Mouse (Mus musculus) forebrain, embryonic 11.5 days (tissue): ENCODE data around the gene Samd14. TPM values are rescaled to one million over a fixed set of nuclear protein-coding genes. Genes with fewer than 3 reads are reported as not detected.
"Not testable (repeated sequence)": the region's sequence is repeated elsewhere in the genome, so short reads cannot be mapped to it uniquely, and the experiment has no call there.

ENCODE experiments used
- ATAC-seq: fragments of 200-750 bp; cut with Nextera tagmentation; replicated peaks from 2 replicates; pipeline ENCODE4 v1.8.0; 2017; ENCODE audit warnings: moderate TSS enrichment; ENCODE audit not compliant: low FRiP score
- DNase-seq: peaks from one replicate; pipeline ENCODE4 v3.0.0-alpha.2; 2017; ENCODE audit warnings: low spot score
- H3K27ac ChIP-seq: fragments of 300-500 bp; sonication (generic); 2 replicates; pipeline ENCODE4 v1.5.1; 2014; ENCODE audit warnings: low read depth, low read length
- H3K27me3 ChIP-seq: fragments of 300-500 bp; sonication (generic); 2 replicates; pipeline ENCODE4 v1.6.1; 2014; ENCODE audit warnings: mild to moderate bottlenecking, low read length, mixed read lengths; ENCODE audit not compliant: control insufficient read depth, insufficient read depth
- H3K36me3 ChIP-seq: fragments of 300-500 bp; sonication (generic); 2 replicates; pipeline ENCODE4 v1.6.1; 2014; ENCODE audit warnings: mild to moderate bottlenecking, low read length, moderate library complexity, mixed read lengths; ENCODE audit not compliant: control insufficient read depth, insufficient read depth
- H3K4me1 ChIP-seq: fragments of 300-500 bp; sonication (generic); replicated peaks from 2 replicates; pipeline ENCODE4 v1.6.1; 2014; ENCODE audit warnings: low read length, mixed read lengths; ENCODE audit not compliant: control insufficient read depth, insufficient read depth
- H3K4me2 ChIP-seq: fragments of 300-500 bp; sonication (generic); 2 replicates; pipeline ENCODE4 v1.6.1; 2014; ENCODE audit warnings: low read depth, mild to moderate bottlenecking, low read length, moderate library complexity, mixed read lengths; ENCODE audit not compliant: severe bottlenecking
- H3K4me3 ChIP-seq: fragments of 300-500 bp; sonication (generic); 2 replicates; pipeline ENCODE4 v1.5.1; 2014; ENCODE audit warnings: low read depth, low read length
- H3K9ac ChIP-seq: fragments of 300-500 bp; sonication (generic); 2 replicates; pipeline ENCODE4 v1.6.1; 2014; ENCODE audit warnings: low read length
- H3K9me3 ChIP-seq: fragments of 300-500 bp; sonication (generic); 2 replicates; pipeline ENCODE4 v1.6.1; 2016; ENCODE audit warnings: low read length, mixed read lengths; ENCODE audit not compliant: control insufficient read depth
- WGBS: fragments of 180-500 bp; shearing (Covaris S2); extraction: QIAGEN DNeasy Blood & Tissue Kit; methylation state at CpG from one replicate; pipeline ENCODE4 v1.1.7; 2014; 5-methylcytosine and 5-hydroxymethylcytosine counted together
- polyA plus RNA-seq: library from polyadenylated mRNA; unstranded; fragments of >200 nt; fragmentation: Nextera tagmentation; extraction: Ambion mirVana; gene quantifications from 2 replicates; pipeline ENCODE4 v1.2.1, GENCODE M21; 2014

Gene Samd14
- polyA plus RNA-seq, 1 experiment from 2014 or later = 56.8 TPM

DNA sequence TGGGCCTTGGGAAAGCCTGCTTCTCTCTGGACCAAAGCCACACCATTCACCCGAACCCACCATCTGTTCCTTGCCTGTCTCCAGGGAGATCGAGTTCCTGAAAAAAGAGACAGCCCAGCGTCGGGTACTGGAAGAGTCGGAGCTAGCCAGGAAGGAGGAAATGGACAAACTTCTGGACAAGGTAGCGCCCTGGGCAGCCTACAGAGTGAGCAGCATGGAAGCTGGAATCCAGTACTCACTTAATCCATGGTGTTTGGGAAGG, 4.8 kb upstream of the Samd14 start:
- no peaks in the 10 kb centered on the region for H3K27me3 ChIP-seq
- H3K9me3 ChIP-seq = no peaks in the 10 kb centered on the region
- ATAC-seq (no peak), DNase-seq (no peak)
- no peak overlapping the region for H3K4me3 ChIP-seq
- no peak overlapping the region for H3K4me2 ChIP-seq
- 80% methylated on average over 6 of the region's 6 CpGs for WGBS
- peaks cover 13% of the 10 kb centered on the region; the same call in 1 of the 2 replicates for H3K36me3 ChIP-seq
- no peak overlapping the region for H3K9ac ChIP-seq
- H3K4me1 ChIP-seq = peaks cover 12% of the 10 kb centered on the region
- H3K27ac ChIP-seq = no peak overlapping the region

DNA sequence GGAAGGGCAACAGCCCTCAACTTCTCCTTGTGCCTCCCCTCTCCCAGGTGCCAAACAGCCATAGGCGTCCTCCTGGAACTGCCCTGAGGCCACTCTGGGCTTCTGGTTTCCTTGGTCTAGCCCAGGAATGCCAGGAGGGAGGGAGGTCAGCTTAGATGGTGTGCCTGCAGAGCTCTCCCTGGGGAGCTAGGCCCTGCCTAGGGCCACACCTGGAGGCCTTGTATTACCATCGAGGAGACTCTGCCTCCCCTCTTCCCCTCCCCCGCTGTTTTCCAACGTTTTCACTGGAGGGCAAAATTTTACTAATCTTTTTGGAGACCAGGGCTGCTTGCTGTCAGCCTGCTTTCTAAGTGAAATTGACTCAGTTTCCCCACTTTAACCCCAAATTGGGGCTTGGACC, 3.6 kb upstream of the Samd14 start:
- H3K9me3 ChIP-seq = no peaks in the 10 kb centered on the region
- no peak overlapping the region for H3K27ac ChIP-seq
- no peaks in the 10 kb centered on the region for H3K27me3 ChIP-seq
- ATAC-seq = no peak
- H3K4me2 ChIP-seq = peak overlapping the region; percentile 85; the same call in 1 of the 2 replicates
- no peak for DNase-seq
- peaks cover 13% of the 10 kb centered on the region; the same call in 1 of the 2 replicates for H3K36me3 ChIP-seq
- peaks cover 12% of the 10 kb centered on the region for H3K4me1 ChIP-seq
- 43% methylated on average over 4 of the region's 4 CpGs for WGBS
- H3K9ac ChIP-seq = peak overlapping the region; percentile 30
- no peak overlapping the region; the same call in 1 of the 2 replicates for H3K4me3 ChIP-seq

DNA sequence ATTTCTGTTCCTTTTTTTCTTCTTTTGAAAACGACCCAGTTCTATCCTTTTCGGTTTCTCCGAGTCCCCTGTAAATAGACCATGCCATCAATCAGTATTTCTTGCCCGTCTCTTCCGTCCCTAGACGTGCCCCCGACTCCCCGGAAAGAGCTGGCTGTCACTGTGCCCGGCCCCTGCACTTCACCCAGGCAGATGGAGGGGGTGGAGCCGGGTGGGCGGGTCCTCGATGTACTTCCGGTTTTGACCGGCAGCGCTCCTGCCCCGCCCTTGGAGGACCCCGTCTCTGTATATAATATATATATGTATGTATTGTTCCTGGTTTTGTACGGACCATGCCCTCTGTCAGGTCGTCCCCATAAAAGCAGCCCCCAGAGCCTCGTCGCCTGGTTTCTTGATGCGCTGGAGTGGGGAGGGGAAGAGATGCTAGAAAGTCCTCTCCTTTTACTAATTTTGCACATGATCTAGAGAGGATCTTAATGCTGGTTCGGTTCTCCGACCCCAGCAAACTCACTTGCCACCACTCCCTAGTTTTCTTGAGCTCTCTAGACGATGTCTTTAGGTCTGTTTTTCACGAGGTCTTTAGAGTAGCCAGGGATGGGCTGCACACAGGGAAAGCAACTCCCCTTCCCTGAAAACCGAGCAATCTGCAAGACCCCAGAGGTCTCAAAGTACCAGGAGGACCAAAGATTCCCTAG, 3.0 kb upstream of the Samd14 start:
- peak overlapping the region; percentile 65 for H3K9ac ChIP-seq
- H3K36me3 ChIP-seq = peaks cover 13% of the 10 kb centered on the region; the same call in 1 of the 2 replicates
- H3K4me1 ChIP-seq = peaks cover 16% of the 10 kb centered on the region
- DNase-seq = peak; percentile 92
- H3K4me2 ChIP-seq = peak overlapping the region; percentile 85
- peak overlapping the region; percentile 12; the same call in 1 of the 2 replicates for H3K27ac ChIP-seq
- H3K27me3 ChIP-seq = no peaks in the 10 kb centered on the region
- ATAC-seq = peak; percentile 65
- 2% methylated on average over 27 of the region's 27 CpGs for WGBS
- H3K9me3 ChIP-seq = no peaks in the 10 kb centered on the region
- peak overlapping the region; percentile 36 for H3K4me3 ChIP-seq

DNA sequence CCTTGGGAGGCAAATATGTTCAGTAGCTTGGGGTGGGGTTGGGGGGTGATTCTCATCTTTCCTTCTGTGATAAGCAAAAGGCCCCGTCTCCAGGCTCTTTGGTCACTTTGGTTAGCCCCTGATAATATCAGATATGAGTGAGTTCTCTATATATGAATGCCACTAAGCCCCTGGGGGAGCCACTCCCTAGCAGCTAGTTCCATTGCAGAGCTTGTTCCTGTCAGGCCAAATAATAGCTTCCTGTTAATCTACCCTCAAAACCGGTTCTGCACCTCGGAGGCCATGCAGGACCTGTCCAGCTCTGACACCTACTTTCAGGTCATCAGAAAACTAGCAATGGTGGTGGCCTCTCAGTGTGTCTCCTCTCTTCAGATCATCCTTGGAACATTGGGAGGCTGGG, 2.3 kb upstream of the Samd14 start:
- peak overlapping the region; percentile 85; the same call in 1 of the 2 replicates for H3K4me2 ChIP-seq
- no peak overlapping the region; the same call in 1 of the 2 replicates for H3K27ac ChIP-seq
- peaks cover 19% of the 10 kb centered on the region for H3K4me1 ChIP-seq
- H3K9ac ChIP-seq = no peak overlapping the region
- DNase-seq (no peak), ATAC-seq (no peak)
- 80% methylated on average over 3 of the region's 3 CpGs for WGBS
- no peaks in the 10 kb centered on the region for H3K9me3 ChIP-seq
- H3K27me3 ChIP-seq = no peaks in the 10 kb centered on the region
- H3K4me3 ChIP-seq = no peak overlapping the region
- peaks cover 9% of the 10 kb centered on the region; the same call in 1 of the 2 replicates for H3K36me3 ChIP-seq

DNA sequence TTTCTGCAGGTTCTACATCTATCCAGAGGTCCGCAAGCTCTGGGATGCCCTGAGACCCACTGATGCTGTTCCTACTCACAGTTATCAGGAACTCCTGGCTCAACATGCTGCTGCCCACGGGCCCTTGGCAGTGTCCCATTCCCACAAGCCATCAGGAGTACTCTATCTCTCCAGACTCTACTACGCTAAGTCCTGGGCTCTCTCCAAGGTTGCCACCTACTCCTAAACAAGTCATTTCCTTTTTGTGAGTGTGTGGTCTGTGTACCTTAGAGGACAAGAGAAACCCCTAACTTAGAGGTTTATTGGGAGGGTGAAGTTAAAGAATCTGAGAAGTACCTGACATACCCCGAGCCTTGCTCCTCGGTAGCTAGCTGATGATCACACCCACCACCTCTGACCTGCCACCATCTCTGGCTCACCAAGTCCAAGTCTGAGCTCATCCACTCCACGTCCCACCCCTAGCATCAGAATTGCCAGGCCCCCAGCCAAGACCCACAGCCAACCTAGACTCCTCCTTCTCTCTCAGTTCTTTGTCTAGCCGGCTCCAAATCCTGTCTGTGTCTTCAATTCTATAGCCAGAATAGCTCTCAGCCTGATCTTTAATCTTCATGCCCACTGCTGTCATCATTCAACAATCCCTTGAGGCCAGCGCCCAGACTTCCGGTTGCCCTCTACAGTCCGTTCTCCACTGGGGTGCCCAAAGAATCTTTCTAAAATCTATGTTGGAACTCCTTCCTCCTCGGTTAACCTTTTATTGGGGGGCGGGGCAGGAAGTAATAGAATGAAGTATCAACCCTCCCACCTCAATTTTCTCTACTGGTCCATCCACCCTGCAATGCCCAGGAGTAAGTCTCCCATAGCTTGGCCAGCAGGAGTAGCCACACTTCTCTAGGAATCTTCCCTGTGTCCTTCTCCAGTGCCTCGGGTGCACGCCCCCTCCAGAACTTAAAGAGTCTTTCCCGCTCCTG, 734 bp upstream of the Samd14 start:
- WGBS = 38% methylated on average over 15 of the region's 15 CpGs
- ATAC-seq (peak; percentile 43), DNase-seq (no peak)

DNA sequence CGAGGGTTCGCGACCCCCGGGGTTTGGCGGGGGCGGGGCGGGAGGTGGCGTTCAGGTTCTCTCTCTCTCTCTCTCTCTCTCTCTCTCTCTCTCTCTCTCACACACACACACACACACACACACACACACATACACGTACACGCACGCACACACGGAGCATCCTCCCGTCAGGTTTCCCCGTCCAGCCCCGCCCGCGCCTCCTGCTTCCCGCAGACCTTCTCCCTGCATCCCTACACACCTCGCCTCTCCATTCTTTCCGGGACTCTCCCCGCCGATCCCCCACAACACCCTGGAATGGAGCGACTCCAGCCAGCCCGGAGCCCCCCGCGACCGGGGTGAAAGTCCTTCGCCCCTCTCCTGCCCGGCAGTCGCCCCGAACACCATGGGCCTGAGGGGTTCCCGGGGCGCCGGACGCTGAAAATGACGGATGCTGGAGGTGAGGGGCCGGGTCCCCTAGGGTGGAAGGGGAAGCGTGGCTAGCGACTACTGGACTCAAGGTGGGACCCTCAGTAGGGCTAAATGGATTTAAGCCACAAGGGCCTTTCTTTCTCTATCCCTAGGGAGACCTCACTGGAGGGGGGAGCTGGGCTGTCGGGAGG, 561 bp downstream of the Samd14 start:
- WGBS = under 1% methylated on average over 37 of the region's 40 CpGs
- peak overlapping the region; percentile 93 for H3K27ac ChIP-seq
- ATAC-seq = peak; percentile 39
- no peak for DNase-seq
- peak overlapping the region; percentile 98 for H3K9ac ChIP-seq
- peak overlapping the region; percentile 77 for H3K4me2 ChIP-seq
- peaks cover 2% of the 10 kb centered on the region; the same call in 1 of the 2 replicates for H3K36me3 ChIP-seq
- no peaks in the 10 kb centered on the region for H3K9me3 ChIP-seq
- peak overlapping the region; percentile 85 for H3K4me3 ChIP-seq
- no peaks in the 10 kb centered on the region for H3K27me3 ChIP-seq
- peaks cover 22% of the 10 kb centered on the region for H3K4me1 ChIP-seq

More for the DNA sequence above, 734 bp upstream of the Samd14 start:
- Histone ChIP-seq H3K4me1 (peaks cover 21% of the 10 kb centered on the region), H3K9me3 (no peaks in the 10 kb centered on the region), H3K27ac (peak overlapping the region; percentile 93), H3K27me3 (no peaks in the 10 kb centered on the region), H3K4me3 (peak overlapping the region; percentile 85), H3K36me3 (peaks cover 2% of the 10 kb centered on the region; the same call in 1 of the 2 replicates), H3K9ac (peak overlapping the region; percentile 98), H3K4me2 (peak overlapping the region; percentile 77)

DNA sequence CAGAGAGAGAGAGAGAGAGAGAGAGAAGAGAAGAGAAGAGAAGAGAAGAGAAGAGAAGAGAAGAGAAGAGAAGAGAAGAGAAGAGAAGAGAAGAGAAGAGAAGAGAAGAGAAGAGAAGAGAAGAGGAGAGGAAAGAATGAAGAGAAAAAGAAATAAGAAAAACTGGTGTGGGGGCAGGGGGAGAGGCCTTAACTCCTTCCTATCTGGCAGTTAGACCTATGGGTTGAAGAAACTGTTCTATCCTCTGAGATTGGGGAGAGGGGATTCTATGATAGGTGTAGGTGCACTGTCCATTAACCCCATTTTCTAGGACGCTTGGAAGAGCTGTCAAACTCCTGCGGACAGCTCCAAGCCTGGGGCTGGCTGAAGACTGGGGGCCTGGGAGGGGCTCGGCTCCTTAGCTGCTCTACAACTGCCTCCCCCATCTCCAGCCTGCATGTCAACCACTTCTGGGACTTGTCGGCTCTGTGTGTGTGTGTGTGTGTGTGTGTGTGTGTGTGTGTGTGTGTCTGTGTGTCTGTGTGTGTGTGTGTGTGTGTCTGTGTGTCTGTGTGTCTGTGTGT, 1.2 kb downstream of the Samd14 start:
- H3K9me3 ChIP-seq, H3K36me3 ChIP-seq, ATAC-seq, H3K27me3 ChIP-seq, DNase-seq: not testable (repeated sequence)
- peak overlapping the region; percentile 85 for H3K4me3 ChIP-seq
- H3K27ac ChIP-seq = peak overlapping the region; percentile 28; the same call in 1 of the 2 replicates
- peak overlapping the region; percentile 98 for H3K9ac ChIP-seq
- H3K4me1 ChIP-seq = peaks cover 22% of the 10 kb centered on the region
- WGBS = 8% methylated on average over 3 of the region's 4 CpGs
- H3K4me2 ChIP-seq = peak overlapping the region; percentile 77

DNA sequence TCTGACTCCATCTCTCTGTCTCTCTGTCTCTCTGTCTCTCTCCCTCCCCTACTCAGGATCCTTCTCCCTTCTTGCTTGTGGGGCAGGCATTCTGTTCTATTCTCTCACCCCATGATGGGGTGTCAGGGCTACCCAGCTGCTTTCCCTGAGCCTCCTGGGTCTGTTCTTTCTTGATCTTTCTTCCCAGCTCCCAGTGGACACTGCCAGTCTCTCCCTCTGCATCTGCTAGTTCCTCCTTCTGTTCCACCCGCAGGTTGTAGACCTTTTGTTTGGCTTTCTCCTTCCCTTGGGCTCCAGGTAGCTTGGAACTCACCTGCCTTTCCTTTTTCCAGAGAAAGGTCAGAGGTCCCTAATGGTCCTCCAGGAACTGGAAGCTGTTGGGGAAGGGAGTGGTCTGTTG, 1.7 kb downstream of the Samd14 start:
- Histone ChIP-seq H3K9me3 (no peaks in the 10 kb centered on the region), H3K4me1 (peaks cover 22% of the 10 kb centered on the region), H3K36me3 (no peaks in the 10 kb centered on the region; the same call in 1 of the 2 replicates), H3K9ac (peak overlapping the region; percentile 98), H3K27me3 (no peaks in the 10 kb centered on the region), H3K27ac (no peak overlapping the region; the same call in 1 of the 2 replicates), H3K4me2 (peak overlapping the region; percentile 77), H3K4me3 (peak overlapping the region; percentile 85)
- no peak for DNase-seq
- ATAC-seq = no peak
- WGBS = 60% methylated on average over 1 of the region's 1 CpGs
